Mouse (Mus musculus) spleen, postnatal 4 days (tissue): ENCODE measurements around the gene Snapc4.
"Not testable (repeated sequence)": the region's sequence is repeated elsewhere in the genome, so short reads cannot be mapped to it uniquely, and the experiment has no call there.

Experiments used
- DNase-seq, 2 experiments: peaks; one replicate each; pipeline ENCODE4 v3.0.0; 2022; ENCODE audit warnings: low spot score in 2 of 2

Snapc4 gene

DNA sequence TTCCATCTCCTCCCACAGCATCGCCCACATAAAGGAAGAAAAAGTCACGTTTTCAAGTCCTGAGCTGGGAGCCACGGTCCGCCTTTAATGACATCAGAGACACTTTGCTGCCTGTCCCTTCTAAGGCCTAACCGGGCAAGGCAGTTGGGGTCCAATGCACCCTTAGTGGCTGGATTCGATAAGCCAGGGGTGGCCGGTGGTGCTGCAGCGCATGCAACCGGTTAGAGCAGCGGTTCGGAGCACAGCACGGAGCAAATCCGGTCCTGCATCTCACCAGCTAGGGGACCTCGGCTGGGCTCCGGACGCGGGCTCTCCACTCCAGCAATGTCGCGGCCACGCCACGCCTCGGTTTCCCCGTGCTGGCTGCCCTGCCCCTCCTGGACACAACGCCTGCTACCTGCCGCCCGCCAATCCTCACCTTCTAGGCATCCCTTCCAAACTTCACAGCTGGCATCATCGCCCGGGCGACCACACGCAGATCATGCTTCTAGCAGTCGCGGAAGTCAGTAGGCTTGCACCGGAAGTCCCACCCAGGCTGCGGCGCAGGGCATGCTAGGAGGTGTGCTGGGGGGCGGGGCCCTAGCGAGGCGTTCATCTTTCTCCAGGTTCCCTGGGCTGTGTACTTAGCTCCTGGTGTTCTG lies at the start of gene Snapc4:
TSS of gene Snapc4 (minus strand) at position 523 of the 641 bp plus-strand sequence.
- peak; percentile 81 to 90 for DNase-seq

DNA sequence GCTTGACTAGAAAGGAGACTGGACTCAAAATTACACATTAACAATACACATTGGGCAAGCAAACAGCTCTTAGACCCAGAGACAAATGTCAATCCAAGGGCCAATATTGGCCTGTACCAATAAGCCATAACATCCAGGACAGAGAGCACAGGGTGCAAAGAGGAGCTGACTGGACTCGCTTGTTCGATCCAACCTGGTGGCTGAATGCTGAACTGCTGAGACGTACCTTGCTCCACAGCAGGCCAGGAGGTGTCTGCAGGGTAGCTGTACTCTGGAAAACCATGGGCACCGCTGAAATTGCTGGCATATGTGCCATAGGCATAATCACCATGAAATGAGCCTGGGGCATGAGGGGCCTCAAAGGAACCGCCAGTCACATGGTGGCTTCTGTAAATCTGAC lies 49.4 kb upstream of the Snapc4 start:
- no peak for DNase-seq

DNA sequence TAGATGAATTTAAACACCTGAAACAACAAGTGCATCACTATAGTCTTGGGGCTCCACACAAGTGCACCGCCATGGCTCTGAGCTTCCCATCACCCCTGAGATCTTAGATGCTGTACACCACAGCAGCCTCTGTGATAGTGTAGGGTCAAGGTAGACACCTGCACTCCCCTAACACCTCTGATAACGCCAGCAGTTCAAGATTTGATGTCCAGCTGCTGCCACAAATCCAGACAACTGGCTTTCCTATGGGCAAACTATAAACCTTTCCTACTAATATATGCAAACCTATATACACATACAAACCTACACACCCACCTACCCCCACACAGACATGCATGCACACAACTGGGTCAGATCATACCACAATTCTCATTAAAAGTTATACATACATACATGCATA lies 44.1 kb upstream of the Snapc4 start:
- no peak for DNase-seq

DNA sequence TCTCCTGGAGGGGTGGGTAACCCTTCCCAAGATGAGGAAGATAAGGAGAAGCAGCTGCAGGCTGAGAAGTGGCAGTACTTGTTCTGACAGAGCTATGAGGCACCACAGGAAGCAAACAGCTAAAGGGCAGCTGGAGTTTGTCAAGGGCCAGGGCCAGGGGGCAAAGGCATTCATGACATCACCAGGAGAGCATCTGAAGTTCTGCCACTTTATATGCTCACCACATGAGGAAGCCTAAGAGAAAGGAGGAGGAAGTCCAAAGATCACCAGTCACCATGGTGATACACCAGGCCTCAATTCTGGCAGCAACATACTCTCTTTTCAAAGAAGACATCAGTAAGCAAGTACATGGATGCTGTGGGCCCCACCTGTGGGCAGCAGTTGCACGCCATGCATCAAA lies 42.6 kb upstream of the Snapc4 start:
- DNase-seq, result no peak

DNA sequence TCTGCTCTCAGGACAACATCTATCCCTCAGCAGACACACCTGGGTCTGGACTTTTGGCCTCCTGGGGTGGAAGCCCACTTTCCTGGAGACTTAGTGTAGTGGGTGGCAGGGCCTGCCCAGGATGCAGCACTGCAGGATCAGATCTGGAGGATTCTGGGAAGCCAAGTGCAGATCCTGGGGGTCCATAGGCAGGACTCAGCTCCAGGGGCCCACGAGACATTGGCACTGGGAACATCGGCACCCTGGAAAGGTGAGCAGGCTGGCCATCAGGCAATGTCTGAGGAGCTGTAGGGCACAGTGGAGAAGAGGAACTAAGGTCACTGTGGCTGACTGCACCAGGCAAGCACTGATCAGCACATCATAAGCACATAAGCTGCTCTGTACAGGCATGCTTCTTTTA lies 41.5 kb upstream of the Snapc4 start:
- no peak for DNase-seq

DNA sequence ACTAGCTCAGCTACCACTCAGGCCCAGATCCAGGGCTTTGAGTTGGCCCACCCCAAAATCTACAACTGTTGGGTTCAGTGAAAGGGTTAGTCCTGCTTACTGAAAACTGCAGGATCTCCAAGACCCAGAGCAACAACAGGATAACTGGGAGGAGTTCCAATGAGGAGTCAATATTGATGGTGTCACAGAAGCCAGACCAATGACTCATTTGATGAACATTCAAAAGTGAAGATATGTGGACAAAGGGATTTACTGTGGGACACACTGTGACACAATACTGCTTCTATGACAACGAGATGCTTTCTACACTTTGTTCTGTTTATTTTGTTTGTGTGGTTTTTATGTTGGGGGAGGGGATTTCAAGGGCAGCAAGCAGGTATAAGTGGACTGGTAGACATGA lies 37.7 kb upstream of the Snapc4 start:
- DNase-seq, result no peak

DNA sequence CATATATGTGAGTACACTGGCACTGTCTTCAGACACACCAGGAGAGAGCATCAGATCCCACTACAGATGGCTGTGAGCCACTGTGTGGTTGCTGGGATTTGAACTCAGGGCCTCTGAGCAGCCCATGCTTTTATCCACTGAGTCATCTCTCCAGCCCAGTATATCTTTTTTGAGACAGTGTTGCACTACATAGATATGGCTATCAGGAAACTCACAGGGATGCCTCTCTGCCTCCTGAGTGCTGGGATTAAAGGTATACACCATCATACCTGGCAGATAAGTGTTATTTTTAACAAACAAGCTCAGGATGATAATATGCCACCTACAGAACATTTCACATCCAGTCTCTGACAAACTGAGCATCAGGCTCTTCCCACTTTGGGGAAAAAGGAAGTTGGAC lies 36.6 kb upstream of the Snapc4 start:
- DNase-seq, result no peak

DNA sequence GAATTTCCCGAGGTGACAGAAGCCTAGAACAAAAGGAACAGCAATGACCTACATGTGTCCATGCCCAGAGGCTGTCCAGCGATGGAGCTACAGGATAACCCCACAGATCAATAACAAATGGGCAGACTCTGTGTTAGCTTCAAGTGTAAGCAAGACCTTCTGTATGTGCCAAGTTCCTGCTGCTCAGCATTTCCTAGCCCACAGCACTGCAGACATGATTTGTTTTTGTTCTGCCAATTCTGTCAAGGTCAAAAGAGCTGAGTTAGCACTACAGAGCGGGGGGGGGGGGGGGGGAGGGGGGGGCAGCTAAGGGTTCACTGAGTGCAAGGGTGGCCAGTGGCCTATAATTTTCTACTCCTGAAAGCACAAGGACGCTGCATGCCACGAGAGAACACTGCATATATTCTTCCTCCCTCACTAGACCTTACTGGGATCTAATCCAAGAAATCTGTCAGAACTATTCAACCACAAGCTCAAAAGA lies 30.5 kb upstream of the Snapc4 start:
- DNase-seq, result no peak

DNA sequence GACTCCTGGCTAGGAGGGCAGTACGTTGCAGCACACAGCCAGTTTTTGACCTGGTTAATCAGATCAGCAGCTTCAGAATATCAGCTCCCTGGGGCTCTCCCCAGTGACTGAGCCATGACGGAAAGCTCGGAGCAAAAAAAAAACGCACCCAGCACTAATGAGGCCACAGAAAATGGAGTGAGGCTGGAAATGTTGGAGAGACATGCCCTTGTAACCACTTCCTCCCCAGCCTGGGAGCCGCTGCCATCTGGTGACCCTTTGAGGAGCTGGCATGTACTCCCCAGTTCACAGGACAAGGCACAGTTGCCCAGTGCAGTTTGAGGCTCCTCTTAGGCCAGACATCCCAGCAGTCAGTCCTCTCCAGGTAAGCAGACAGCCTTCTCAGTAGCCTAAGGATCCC lies 29.6 kb upstream of the Snapc4 start:
- no peak for DNase-seq

DNA sequence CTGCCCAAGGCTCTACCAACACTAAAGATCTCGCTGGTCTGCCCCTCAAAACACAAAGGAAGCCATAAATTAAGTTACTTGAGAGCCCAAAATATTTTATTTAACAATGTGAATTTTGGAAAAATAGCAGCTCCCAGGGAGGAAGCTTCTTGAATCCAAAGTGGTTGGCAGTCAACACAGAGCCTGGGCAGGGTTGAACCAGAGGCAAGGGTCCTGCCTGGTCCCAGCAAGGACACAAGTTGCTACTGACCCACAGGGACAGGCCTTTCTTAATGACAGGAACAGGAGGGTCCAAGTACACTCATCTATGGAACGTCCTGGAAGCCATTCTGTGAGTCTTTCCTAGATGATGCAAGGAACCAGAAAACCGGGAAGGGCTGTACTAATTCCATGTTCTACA lies 28.9 kb upstream of the Snapc4 start:
- no peak for DNase-seq

DNA sequence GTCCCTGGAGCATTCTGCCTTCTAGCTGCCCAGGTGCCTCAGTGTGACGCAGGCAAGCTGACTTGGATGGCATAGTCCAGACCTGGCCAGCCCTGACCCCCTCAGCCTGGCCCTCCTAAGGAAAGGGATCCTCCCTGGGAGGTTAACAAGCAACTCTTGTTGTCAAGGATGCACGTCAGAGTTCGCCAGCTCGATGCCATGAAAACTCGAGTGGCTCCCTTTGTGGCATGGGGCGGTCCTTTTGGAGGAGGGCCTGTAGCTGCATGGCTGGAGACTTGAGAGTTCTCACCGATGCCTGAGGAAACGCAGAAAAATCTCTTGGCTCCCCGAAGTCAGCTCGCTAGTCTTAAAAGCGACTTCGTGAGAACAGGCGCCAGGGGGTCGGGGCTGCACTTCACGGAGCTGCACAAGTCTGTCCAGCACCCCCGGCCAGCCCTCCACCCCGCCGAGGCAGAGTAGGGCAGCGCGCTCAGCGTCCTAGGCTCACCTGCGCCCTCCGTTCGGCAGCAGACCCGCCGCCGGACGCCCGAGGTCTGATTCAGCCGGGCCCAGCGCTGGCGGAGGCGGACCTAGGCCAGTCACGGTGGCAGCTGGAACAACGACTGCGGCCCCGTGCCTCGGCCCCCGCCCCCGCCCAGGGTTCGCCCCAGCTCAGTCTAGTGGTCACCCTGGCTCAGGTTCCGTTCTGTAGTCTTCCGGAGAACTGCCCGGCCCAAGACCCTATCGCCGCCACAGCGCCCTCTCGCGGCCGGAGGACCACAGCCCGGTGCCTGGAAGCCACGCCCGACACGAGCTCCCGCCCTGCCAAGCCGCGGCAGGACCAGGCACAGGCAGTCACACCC lies 28.3 kb upstream of the Snapc4 start, which contains the start of gene Inpp5e:
TSS of gene Inpp5e (minus strand) at position 689 of the 842 bp plus-strand sequence.
- peak; percentile 99 to 100 for DNase-seq

DNA sequence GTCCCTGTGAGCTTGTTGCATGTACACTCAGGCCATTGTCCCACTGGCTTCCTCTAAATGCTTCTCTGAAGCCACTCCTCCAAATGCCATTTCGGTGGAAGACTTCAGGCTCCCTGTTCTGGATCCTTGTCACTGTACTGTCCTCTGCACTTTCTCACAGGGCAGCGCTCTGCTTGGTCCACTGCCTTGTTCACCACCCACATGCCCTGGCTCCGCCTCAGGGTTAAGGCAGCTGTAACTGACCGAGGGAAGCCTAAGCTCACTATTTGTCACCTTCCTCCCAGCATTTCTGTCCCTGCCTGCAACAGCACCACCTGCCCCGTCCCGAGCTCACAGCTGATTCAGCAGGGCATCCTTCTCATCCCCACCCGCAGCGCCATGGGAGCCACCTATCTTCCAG lies 22.9 kb upstream of the Snapc4 start:
- DNase-seq, result no peak

DNA sequence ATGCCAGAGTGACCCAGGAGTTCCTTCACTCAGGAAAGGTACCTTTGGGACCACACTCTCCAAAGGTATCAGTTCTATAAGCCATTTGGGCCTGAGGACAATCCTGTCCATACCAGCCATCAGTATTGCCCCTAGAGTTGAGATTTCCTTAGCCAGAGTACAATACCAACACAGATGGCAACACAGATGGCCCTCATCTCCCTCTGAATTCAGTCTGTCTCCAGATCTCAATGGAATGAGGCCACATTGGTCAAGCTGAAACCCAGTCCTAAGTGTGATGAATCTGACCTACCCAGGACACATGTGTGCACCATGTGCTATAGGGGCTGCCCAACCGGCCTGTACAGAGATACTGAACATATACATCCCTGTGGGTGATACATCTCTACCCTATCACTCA lies 21.8 kb upstream of the Snapc4 start:
- no peak for DNase-seq

DNA sequence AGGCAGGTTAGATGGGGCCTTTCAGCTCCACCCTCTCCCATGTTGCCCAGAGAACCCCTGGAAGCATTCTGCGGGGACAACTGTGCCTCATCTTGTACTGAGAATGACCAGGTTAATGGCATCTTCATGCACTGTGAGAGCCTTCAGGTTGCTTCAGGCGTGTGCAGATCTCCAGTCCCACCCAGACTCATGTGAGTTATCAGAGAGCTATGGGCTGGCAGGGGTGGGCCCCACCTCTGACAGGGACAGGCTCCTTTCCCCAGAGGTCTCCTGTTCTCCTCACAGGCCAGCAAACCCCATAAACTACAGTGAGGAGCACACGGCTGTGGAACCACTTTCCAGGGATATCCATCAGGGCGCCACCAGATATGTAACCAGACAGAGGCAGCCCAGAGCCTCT lies 20.6 kb upstream of the Snapc4 start:
- DNase-seq, result no peak

DNA sequence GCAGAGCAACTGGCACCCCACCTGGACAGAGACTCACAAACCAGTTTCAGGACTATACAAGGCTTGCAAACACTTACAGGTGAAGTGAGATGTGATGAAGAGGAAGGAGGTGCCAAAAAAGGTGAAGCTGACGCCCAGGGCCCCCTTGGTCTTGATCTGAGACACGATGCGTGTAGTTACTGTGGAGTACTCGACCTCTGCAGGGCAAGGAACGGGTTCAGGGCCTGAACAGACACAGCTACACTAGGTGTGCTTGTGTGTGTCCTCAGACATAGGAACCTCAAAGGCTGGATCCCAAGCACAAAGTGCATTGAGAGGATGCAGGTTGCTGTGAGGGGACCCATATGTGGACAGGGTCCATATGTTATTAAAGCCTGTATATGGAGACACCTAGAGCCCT lies 19.8 kb upstream of the Snapc4 start:
- no peak for DNase-seq

DNA sequence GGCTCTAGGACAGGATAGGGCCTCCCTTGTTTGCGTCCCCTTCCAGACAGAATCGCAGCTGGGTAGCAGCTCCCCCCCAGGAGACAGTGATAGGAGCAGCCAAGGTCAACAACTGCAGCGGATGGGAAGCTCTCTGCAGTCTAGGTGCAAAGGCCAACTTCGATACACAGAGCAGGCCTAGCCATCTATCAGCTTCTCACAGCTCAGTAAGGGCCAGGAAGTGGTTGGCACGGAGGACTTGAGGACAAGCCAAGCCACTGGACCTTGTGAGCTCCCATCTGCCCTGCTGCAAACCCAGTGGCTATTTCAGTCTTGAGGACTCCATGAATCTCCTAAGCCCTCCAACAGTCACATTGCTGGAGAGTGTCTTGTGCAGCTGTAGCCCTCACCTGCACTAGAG lies 19.2 kb upstream of the Snapc4 start:
- no peak for DNase-seq

DNA sequence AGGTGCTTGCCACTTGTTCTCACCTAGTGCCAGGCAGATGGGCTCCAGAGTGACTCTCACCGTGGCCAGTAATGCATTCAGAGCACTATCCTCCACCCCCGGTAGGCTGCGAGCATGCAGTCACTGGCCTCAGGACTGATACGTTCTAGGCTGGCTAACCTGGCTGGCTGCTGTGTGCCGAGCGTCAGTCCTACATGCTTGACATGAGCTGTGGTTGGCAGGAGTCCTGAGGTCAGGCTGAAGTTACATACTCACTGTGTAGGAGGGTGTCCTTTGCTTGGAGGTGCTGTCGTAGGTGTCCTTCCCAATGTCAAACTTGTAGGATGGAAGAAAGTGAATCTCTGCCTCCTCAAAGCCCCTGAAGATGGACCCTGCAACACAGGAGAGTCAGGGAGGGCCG lies 18.5 kb upstream of the Snapc4 start:
- DNase-seq, result no peak

DNA sequence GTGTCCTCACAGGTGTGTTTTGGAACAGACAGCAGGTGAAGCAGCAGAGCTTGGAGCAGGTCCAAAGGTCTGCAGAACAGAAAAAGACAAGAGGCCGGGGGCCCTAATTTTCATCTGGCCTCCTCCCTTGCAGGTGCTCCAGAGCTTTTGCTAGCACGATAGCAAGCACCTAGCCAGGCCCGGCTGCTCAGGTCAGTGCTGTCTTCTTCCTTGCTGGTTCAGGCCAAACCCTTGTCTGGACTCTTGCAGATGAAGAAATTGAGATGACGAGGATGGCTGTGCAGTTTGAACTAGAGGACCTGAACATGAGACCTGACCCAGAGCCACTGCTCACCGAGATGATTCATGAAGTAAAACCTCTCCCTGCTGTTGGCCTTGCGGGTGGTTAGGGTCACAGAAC lies 11.2 kb upstream of the Snapc4 start:
- DNase-seq, result no peak

DNA sequence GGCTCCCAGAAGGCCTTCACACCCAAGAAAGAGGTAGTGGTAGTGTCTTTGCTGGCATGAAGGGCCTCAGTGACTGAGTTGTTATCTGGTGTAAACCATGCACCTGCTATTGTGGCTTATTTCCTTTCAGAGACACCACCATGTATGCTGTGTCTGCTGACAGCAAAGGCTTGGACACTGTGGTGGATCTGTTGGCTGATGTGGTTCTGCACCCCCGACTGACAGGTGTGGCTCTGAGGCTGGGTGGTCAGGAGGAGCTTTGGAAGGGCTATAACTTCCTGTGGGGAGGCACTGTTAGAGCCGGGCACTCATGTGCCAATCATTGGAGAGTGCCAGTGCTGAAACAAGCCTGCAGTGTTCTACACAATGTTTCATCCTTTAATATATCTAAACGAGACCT lies 10.5 kb upstream of the Snapc4 start:
- DNase-seq, result no peak

DNA sequence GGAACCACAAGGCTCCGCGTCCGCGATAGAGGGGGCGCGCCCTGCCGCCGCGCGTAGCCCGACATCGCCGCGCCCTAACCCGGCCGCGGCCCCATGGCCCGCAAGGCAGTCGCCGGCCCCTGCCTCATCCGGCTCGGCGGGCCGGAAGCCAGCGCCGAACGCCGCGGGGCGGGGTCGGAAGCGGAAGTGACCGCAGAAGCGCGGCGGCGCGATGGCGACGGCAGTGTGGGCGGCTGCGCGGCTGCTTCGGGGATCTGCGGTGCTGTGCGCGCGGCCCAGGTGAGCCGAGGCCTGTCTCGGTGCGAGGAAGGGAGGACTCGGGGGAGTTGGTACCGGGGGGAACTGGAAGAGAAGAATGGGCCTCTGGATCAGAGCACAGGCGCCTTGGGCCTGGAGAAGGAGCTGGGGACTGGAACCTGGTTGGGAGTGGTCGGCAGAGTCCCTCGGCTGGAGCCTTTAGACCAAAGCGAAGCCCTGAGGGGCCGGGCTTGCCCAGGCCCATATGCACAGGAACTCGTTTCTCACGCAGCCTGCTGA lies 8.8 kb upstream of the Snapc4 start, which contains the start of the genes Entr1 and Pmpca:
TSS of gene Entr1 (minus strand) at position 163 of the 537 bp plus-strand sequence.
TSS of gene Pmpca (plus strand) at position 186 of the 537 bp plus-strand sequence.
- peak; percentile 84 to 93 for DNase-seq

DNA sequence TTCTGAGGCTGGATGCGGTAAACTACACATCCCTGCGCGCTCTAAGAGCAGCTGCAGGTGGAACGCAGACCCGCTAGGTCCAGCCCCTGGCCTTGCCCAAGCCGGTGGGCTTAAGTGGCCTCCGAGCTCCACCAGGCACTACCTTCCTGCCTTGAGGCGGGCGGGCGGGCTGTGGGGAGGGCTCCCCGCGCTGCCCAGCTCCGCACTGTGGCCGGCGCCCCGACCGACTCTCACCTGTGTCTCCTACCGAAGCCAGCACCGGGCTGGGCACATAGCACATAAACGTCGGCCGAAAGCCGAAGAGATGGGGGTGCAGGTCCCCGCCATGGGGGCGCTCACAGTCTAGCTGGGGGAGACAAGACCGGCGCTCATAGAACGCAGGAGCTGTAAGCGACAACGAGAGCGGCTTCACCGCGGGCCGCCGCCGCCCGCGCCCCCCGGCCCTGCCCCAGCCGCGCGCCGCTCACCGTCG lies 8.3 kb upstream of the Snapc4 start:
- peak; percentile 41 to 80 for DNase-seq

DNA sequence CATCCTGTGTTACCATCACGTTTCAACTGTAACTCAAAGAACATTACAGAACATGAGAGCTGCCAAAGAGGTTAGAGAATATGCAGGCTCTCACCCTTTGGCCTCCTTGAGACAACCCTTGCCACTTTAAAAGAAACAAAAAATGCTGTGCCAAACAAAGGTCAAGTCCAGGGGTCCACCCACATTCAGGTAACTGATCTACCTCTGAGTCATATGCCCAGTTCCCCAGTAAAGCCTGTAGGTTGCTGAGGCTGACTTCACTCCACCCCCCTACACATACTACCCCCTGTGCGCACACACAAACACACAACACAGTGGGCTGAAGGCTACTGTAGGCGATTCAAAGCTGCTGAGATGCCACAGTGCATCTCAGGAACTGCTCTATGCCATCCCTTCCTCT lies 7.3 kb upstream of the Snapc4 start:
- DNase-seq, result no peak

DNA sequence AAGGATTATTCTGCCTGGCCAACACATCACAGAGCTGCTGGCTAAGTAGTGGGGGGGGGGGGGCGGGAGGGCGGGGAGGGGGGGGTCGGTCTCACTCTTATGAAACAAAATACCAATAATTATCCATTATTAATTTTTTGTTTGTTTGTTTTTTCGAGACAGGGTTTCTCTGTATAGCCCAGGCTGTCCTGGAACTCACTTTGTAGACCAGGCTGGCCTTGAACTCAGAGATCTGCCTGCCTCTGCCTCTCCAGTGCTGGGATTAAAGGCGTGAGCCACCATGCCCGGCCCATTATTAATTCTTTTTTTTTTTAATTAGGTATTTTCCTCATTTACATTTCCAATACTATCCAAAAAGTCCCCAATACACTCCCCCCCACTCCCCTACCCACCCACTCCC lies 418 bp upstream of the Snapc4 start:
- DNase-seq, result not testable (repeated sequence)
